Mouse (Mus musculus) MEL (cell line): ENCODE measurements around the gene Cbfa2t2. TPM values are rescaled to one million over a fixed set of nuclear protein-coding genes. Genes with fewer than 3 reads are reported as not detected.
A peak's percentile ranks its signal among the peaks of the same experiment; 100 is the strongest.

ENCODE experiments used
- DNase-seq: peaks from one replicate; pipeline ENCODE4 v3.0.0; 2011; ENCODE audit warnings: low read depth, low spot score
- H3K27ac ChIP-seq: 2 replicates; pipeline ENCODE4 v1.5.1; 2012; ENCODE audit warnings: low read depth, mild to moderate bottlenecking, control low read depth, low read length, moderate library complexity; ENCODE audit not compliant: control insufficient read depth
- H3K27me3 ChIP-seq, 2 experiments: fragments of 150-350 bp in 1 of 2; sonication (generic) in 1 of 2; 2 replicates each; pipeline ENCODE4 v1.6.1; 2012; ENCODE audit warnings: low read length in 2 of 2, mild to moderate bottlenecking in 2 of 2, improper control_type of control experiment in 1 of 2, moderate library complexity in 1 of 2; ENCODE audit not compliant: insufficient read depth in 2 of 2, control insufficient read depth in 1 of 2
- H3K36me3 ChIP-seq, 2 experiments: 2 replicates each; pipeline ENCODE4 v1.6.1; 2012 to 2014; ENCODE audit warnings: low read length in 2 of 2, improper control_type of control experiment in 1 of 2, inconsistent platforms in 1 of 2, mild to moderate bottlenecking in 1 of 2; ENCODE audit not compliant: insufficient read depth in 2 of 2, control insufficient read depth in 1 of 2
- H3K4me1 ChIP-seq, 2 experiments: fragments of 150-350 bp in 1 of 2; sonication (generic) in 1 of 2; 2 replicates each; pipeline ENCODE4 v1.6.1; 2012; ENCODE audit warnings: low read length in 2 of 2, improper control_type of control experiment in 1 of 2, mild to moderate bottlenecking in 1 of 2; ENCODE audit not compliant: insufficient read depth in 2 of 2, control insufficient read depth in 1 of 2
- H3K4me3 ChIP-seq, 2 experiments: fragments of 150-350 bp in 1 of 2; sonication (generic) in 1 of 2; 2 replicates each; pipeline ENCODE4 v1.5.1; 2012; ENCODE audit warnings: low read depth in 2 of 2, low read length in 2 of 2, mild to moderate bottlenecking in 2 of 2, moderate library complexity in 2 of 2, control low read depth in 1 of 2, improper control_type of control experiment in 1 of 2; ENCODE audit not compliant: control insufficient read depth in 1 of 2, insufficient read depth in 1 of 2
- H3K79me2 ChIP-seq: 2 replicates; pipeline ENCODE4 v1.6.1; 2012; ENCODE audit warnings: mild to moderate bottlenecking, low read length, moderate library complexity; ENCODE audit not compliant: control insufficient read depth, poor library complexity, insufficient read depth
- H3K9ac ChIP-seq: 2 replicates; pipeline ENCODE4 v1.6.1; 2012; ENCODE audit warnings: low read depth, mild to moderate bottlenecking, control low read depth, low read length, moderate library complexity; ENCODE audit not compliant: control insufficient read depth, poor library complexity, severe bottlenecking
- H3K9me3 ChIP-seq: fragments of 150-350 bp; sonication (generic); replicated peaks from 2 replicates; pipeline ENCODE4 v1.6.1; 2012; ENCODE audit warnings: mild to moderate bottlenecking, low read length, improper control_type of control experiment, moderate library complexity; ENCODE audit not compliant: insufficient read depth
- BHLHE40 ChIP-seq: IDR thresholded peaks from 2 replicates; pipeline ENCODE4 v1.6.1; 2012; ENCODE audit warnings: low read depth, mild to moderate bottlenecking, inconsistent platforms, low read length, improper control_type of control experiment, borderline replicate concordance
- CHD2 ChIP-seq: IDR thresholded peaks from 2 replicates; pipeline ENCODE4 v1.6.1; 2011; ENCODE audit warnings: low read length, improper control_type of control experiment
- CTCF ChIP-seq, 3 experiments: IDR thresholded peaks in 2 of 3; conservative IDR thresholded peaks in 1 of 3; 2 replicates each; pipeline ENCODE4 v1.5.1; 2011 to 2012; ENCODE audit warnings: low read length in 3 of 3, low read depth in 2 of 3, mild to moderate bottlenecking in 2 of 3, improper control_type of control experiment in 1 of 3, inconsistent platforms in 1 of 3, mixed read lengths in 1 of 3, moderate library complexity in 1 of 3; ENCODE audit not compliant: control insufficient read depth in 1 of 3, insufficient read depth in 1 of 3, poor library complexity in 1 of 3, severe bottlenecking in 1 of 3
- E2F4 ChIP-seq: IDR thresholded peaks from 2 replicates; pipeline ENCODE4 v1.6.1; 2011; ENCODE audit warnings: low read depth, low read length, improper control_type of control experiment, borderline replicate concordance
- ELF1 ChIP-seq: IDR thresholded peaks from 2 replicates; pipeline ENCODE4 v1.6.1; 2014; ENCODE audit warnings: low read depth, mild to moderate bottlenecking, inconsistent platforms, low read length, improper control_type of control experiment, moderate library complexity
- EP300 ChIP-seq, 2 experiments: IDR thresholded peaks; 2 replicates each; pipeline ENCODE4 v1.6.1; 2011; ENCODE audit warnings: improper control_type of control experiment in 2 of 2, low read length in 2 of 2, low read depth in 1 of 2, mild to moderate bottlenecking in 1 of 2
- ETS1 ChIP-seq: IDR thresholded peaks from 2 replicates; pipeline ENCODE4 v1.6.1; 2012; ENCODE audit warnings: low read depth, mild to moderate bottlenecking, inconsistent platforms, low read length, improper control_type of control experiment, moderate library complexity
- GABPA ChIP-seq: IDR thresholded peaks from 2 replicates; pipeline ENCODE4 v1.6.1; 2012; ENCODE audit warnings: low read depth, mild to moderate bottlenecking, inconsistent platforms, low read length, improper control_type of control experiment, moderate library complexity
- GATA1 ChIP-seq: IDR thresholded peaks from 2 replicates; pipeline ENCODE4 v1.6.1; 2011; ENCODE audit warnings: low read depth, low read length, improper control_type of control experiment
- HCFC1 ChIP-seq: IDR thresholded peaks from 2 replicates; pipeline ENCODE4 v1.6.1; 2012; ENCODE audit warnings: low read depth, mild to moderate bottlenecking, inconsistent platforms, low read length, improper control_type of control experiment, moderate library complexity
- JUND ChIP-seq: IDR thresholded peaks from 2 replicates; pipeline ENCODE4 v1.6.1; 2011; ENCODE audit warnings: low read depth, mild to moderate bottlenecking, improper control_type of control experiment, low read length
- KAT2A ChIP-seq: conservative IDR thresholded peaks from 2 replicates; pipeline ENCODE4 v1.6.1; 2012; ENCODE audit warnings: low read depth, low read length, improper control_type of control experiment, inconsistent platforms
- MAFK ChIP-seq: IDR thresholded peaks from 2 replicates; pipeline ENCODE4 v1.6.1; 2011; ENCODE audit warnings: low read depth, mild to moderate bottlenecking, low read length, improper control_type of control experiment, borderline replicate concordance
- MAX ChIP-seq: IDR thresholded peaks from 2 replicates; pipeline ENCODE4 v1.6.1; 2011; ENCODE audit warnings: low read length, improper control_type of control experiment
- MAZ ChIP-seq: IDR thresholded peaks from 2 replicates; pipeline ENCODE4 v1.6.1; 2012; ENCODE audit warnings: low read depth, mild to moderate bottlenecking, inconsistent platforms, low read length, improper control_type of control experiment
- MEF2A ChIP-seq: IDR thresholded peaks from 2 replicates; pipeline ENCODE4 v1.6.1; 2014; ENCODE audit warnings: low read depth, mild to moderate bottlenecking, inconsistent platforms, low read length, improper control_type of control experiment; ENCODE audit not compliant: poor library complexity, insufficient replicate concordance, severe bottlenecking; ENCODE audit errors: extremely low read depth
- MXI1 ChIP-seq: IDR thresholded peaks from 2 replicates; pipeline ENCODE4 v1.6.1; 2011; ENCODE audit warnings: mild to moderate bottlenecking, low read depth, low read length, improper control_type of control experiment
- MYB ChIP-seq: IDR thresholded peaks from 2 replicates; pipeline ENCODE4 v1.6.1; 2011; ENCODE audit warnings: mild to moderate bottlenecking, low read depth, low read length, improper control_type of control experiment
- MYC ChIP-seq: IDR thresholded peaks from 2 replicates; pipeline ENCODE4 v1.6.1; 2011; ENCODE audit warnings: low read depth, mild to moderate bottlenecking, low read length, improper control_type of control experiment, moderate library complexity
- NELFE ChIP-seq: IDR thresholded peaks from 2 replicates; pipeline ENCODE4 v1.6.1; 2011; ENCODE audit warnings: low read depth, low read length, improper control_type of control experiment
- NRF1 ChIP-seq: IDR thresholded peaks from 2 replicates; pipeline ENCODE4 v1.6.1; 2014; ENCODE audit warnings: low read depth, mild to moderate bottlenecking, inconsistent platforms, low read length, improper control_type of control experiment, moderate library complexity; ENCODE audit not compliant: poor library complexity, insufficient read depth, severe bottlenecking
- POLR2AphosphoS2 ChIP-seq: IDR thresholded peaks from 2 replicates; pipeline ENCODE4 v1.6.1; 2011; ENCODE audit warnings: low read length, improper control_type of control experiment
- POLR2AphosphoS5 ChIP-seq: IDR thresholded peaks from 2 replicates; pipeline ENCODE4 v1.6.1; 2012; ENCODE audit warnings: low read depth, borderline replicate concordance, mild to moderate bottlenecking, inconsistent platforms, low read length, moderate library complexity, mixed read lengths
- RAD21 ChIP-seq: IDR thresholded peaks from 2 replicates; pipeline ENCODE4 v1.6.1; 2011; ENCODE audit warnings: mild to moderate bottlenecking, low read depth, low read length, improper control_type of control experiment
- RCOR1 ChIP-seq: IDR thresholded peaks from 2 replicates; pipeline ENCODE4 v1.6.1; 2012; ENCODE audit warnings: low read depth, mild to moderate bottlenecking, inconsistent platforms, low read length, improper control_type of control experiment
- SIN3A ChIP-seq: IDR thresholded peaks from 2 replicates; pipeline ENCODE4 v1.6.1; 2012; ENCODE audit warnings: low read length, improper control_type of control experiment, inconsistent platforms
- SMC3 ChIP-seq: IDR thresholded peaks from 2 replicates; pipeline ENCODE4 v1.6.1; 2011; ENCODE audit warnings: low read depth, low read length, improper control_type of control experiment
- TAL1 ChIP-seq: IDR thresholded peaks from 2 replicates; pipeline ENCODE4 v1.6.1; 2012; ENCODE audit warnings: mild to moderate bottlenecking, inconsistent platforms, low read length, moderate library complexity, mixed read lengths
- TBP ChIP-seq: IDR thresholded peaks from 2 replicates; pipeline ENCODE4 v1.8.0; 2011; ENCODE audit warnings: low read depth, low read length, improper control_type of control experiment
- TCF12 ChIP-seq: IDR thresholded peaks from 2 replicates; pipeline ENCODE4 v1.6.1; 2014; ENCODE audit warnings: low read depth, mild to moderate bottlenecking, inconsistent platforms, low read length, improper control_type of control experiment, moderate library complexity
- USF1 ChIP-seq: IDR thresholded peaks from 2 replicates; pipeline ENCODE4 v1.6.1; 2014; ENCODE audit warnings: low read depth, mild to moderate bottlenecking, inconsistent platforms, low read length, improper control_type of control experiment, moderate library complexity
- USF2 ChIP-seq, 2 experiments: IDR thresholded peaks; 2 replicates each; pipeline ENCODE4 v1.6.1; 2011 to 2012; ENCODE audit warnings: improper control_type of control experiment in 2 of 2, low read length in 2 of 2, borderline replicate concordance in 1 of 2, inconsistent platforms in 1 of 2, low read depth in 1 of 2, mild to moderate bottlenecking in 1 of 2; ENCODE audit not compliant: insufficient read depth in 1 of 2
- ZC3H11A ChIP-seq: IDR thresholded peaks from 2 replicates; pipeline ENCODE4 v1.6.1; 2012; ENCODE audit warnings: low read depth, mild to moderate bottlenecking, inconsistent platforms, low read length, improper control_type of control experiment
- ZKSCAN1 ChIP-seq: IDR thresholded peaks from 2 replicates; pipeline ENCODE4 v1.6.1; 2012; ENCODE audit warnings: low read depth, mild to moderate bottlenecking, inconsistent platforms, low read length, improper control_type of control experiment, moderate library complexity
- ZNF384 ChIP-seq: IDR thresholded peaks from 2 replicates; pipeline ENCODE4 v1.6.1; 2012; ENCODE audit warnings: low read depth, mild to moderate bottlenecking, inconsistent platforms, low read length, improper control_type of control experiment
- polyA plus RNA-seq, 2 experiments: library from polyadenylated mRNA; stranded (reverse) in 1 of 2; unstranded in 1 of 2; fragments of >175 nt in 1 of 2; fragments of >200 nt in 1 of 2; gene quantifications; 2 replicates each; pipeline versions ENCODE4 v1.2.1 to v1.2.4; 2012; ENCODE audit warnings: low replicate concordance in 2 of 2, low read depth in 1 of 2; ENCODE audit not compliant: insufficient read length in 2 of 2, insufficient read depth in 1 of 2, missing spikeins in 1 of 2
- total RNA-seq: library from RNA; depleted of rRNA; stranded (reverse); fragments of 300-350 nt; gene quantifications from 2 replicates; pipeline ENCODE4 v1.2.3, GENCODE M21; 2012

Cbfa2t2 gene
- total and polyA plus RNA-seq, 3 experiments, result 5.9 to 23.1 TPM; not detected in 1

DNA sequence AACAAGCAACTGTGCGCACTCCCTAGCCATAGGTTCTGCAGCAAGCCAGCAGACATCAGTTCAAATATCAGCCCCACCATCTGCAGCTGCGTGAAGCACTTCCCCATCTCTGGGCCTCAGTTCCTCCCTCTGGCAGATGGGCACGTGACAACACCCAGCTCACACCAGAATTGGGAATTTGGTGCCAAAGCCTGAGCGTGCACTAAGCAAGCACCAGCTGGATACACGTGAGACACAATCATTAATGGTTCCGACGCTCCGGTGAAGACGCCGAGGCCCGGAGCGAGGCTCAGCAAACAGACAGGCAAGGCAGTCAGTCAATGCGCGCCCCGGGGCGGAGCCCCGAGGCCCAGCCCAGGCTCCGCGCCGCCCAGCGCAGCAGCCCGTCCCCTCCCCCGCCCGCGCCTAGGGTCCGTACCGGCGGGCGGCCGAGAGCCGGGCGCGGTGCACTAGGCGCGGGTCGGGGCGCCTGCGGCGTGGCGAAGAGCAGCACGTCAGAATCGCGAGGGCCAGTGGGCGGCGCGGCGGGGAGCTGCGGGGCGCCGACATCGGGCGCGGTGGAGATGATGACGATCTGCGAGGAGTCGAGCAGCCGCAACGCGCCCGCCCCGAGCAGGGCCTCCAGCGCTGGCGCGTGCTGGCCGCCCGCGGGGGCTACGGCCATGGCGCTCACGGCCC lies 132.9 kb downstream of the Cbfa2t2 start:
- Histone ChIP-seq H3K36me3 (peaks cover 0 to 23% of the 10 kb centered on the region in 2 experiments; a peak in 2 of 4 replicates), H3K27ac (peak overlapping the region; percentile 98), H3K4me1 (peaks cover 0 to 23% of the 10 kb centered on the region in 2 experiments; a peak in 3 of 4 replicates), H3K9ac (peak overlapping the region; percentile 86), H3K9me3 (no peaks in the 10 kb centered on the region), H3K27me3 (no peaks in the 10 kb centered on the region), H3K79me2 (peaks cover 32% of the 10 kb centered on the region), H3K4me3 (peak overlapping the region; percentile 68 to 72)
- peak; percentile 96 for DNase-seq
- peak; percentile 47 to 90; a peak in 3 of 4 replicates for TF ChIP-seq USF2 (IDR thresholded peaks at IDR 0.05; ENCODE audit: borderline replicate concordance in 1 of 2, insufficient read depth in 1 of 2, low read depth in 1 of 2, low read length in 2 of 2)
- peak; percentile 58; the same call in 1 of the 2 replicates for TF ChIP-seq MAZ
- TF ChIP-seq SMC3, result no peak; the same call in 1 of the 2 replicates
- peak; percentile 54; the same call in 1 of the 2 replicates for TF ChIP-seq NRF1
- TF ChIP-seq TBP, result peak; percentile 51
- TF ChIP-seq GATA1, result peak; percentile 73
- peak; percentile 99 for TF ChIP-seq USF1
- no peak for TF ChIP-seq CHD2
- peak; percentile 57; the same call in 1 of the 2 replicates for TF ChIP-seq ELF1
- peak; percentile 76 for TF ChIP-seq RCOR1
- peak; percentile 63 to 81 for TF ChIP-seq EP300 (IDR thresholded peaks at IDR 0.05; ENCODE audit: low read depth in 1 of 2, low read length in 2 of 2)
- peak; percentile 97 for TF ChIP-seq MAX
- peak; percentile 92 for TF ChIP-seq ETS1
- TF ChIP-seq ZKSCAN1, result 0 out of 2 replicates have a peak, but pooled peaks have one; percentile 33
- TF ChIP-seq HCFC1, result peak; percentile 70
- TF ChIP-seq ZNF384, result no peak
- no peak for TF ChIP-seq RAD21
- peak; percentile 68; the same call in 1 of the 2 replicates for TF ChIP-seq POLR2AphosphoS5
- TF ChIP-seq GABPA, result no peak
- TF ChIP-seq BHLHE40, result peak; percentile 99
- TF ChIP-seq MXI1, result peak; percentile 97
- peak; percentile 98 for TF ChIP-seq SIN3A
- no peak for TF ChIP-seq JUND
- no peak for TF ChIP-seq ZC3H11A
- peak; percentile 67 for TF ChIP-seq NELFE
- peak; percentile 49; the same call in 1 of the 2 replicates for TF ChIP-seq KAT2A
- TF ChIP-seq TCF12, result peak; percentile 79
- TF ChIP-seq MAFK, result no peak
- TF ChIP-seq MYB, result 0 out of 2 replicates have a peak, but pooled peaks have one; percentile 20
- peak; percentile 63; the same call in 1 of the 2 replicates for TF ChIP-seq POLR2AphosphoS2
- no peak for TF ChIP-seq CTCF (IDR thresholded peaks at IDR 0.05 in 2 of 3, conservative IDR thresholded peaks at IDR 0.05 in 1 of 3; ENCODE audit: control insufficient read depth in 1 of 3, insufficient read depth in 1 of 3, low read depth in 2 of 3, low read length in 3 of 3, poor library complexity in 1 of 3, severe bottlenecking in 1 of 3)
- peak; percentile 88 for TF ChIP-seq TAL1
- peak; percentile 94 for TF ChIP-seq MYC
- TF ChIP-seq MEF2A, result no peak
- TF ChIP-seq E2F4, result no peak; the same call in 1 of the 2 replicates
